Mouse (Mus musculus) heart, embryonic 12.5 days (tissue): ENCODE measurements around the gene Cited4. TPM values are rescaled to one million over a fixed set of nuclear protein-coding genes. Genes with fewer than 3 reads are reported as not detected.
A peak's percentile ranks its signal among the peaks of the same experiment; 100 is the strongest.

ENCODE experiments used
- ATAC-seq: fragments of 200-750 bp; cut with Nextera tagmentation; 2 replicates; pipeline ENCODE4 v1.8.0; 2017; ENCODE audit warnings: moderate TSS enrichment, moderate library complexity; ENCODE audit not compliant: insufficient number of reproducible peaks, low FRiP score
- H3K27ac ChIP-seq: fragments of 300-500 bp; sonication (generic); 2 replicates; pipeline ENCODE4 v1.5.1; 2016; ENCODE audit warnings: mild to moderate bottlenecking, moderate library complexity; ENCODE audit not compliant: poor library complexity, severe bottlenecking
- H3K27me3 ChIP-seq: fragments of 300-500 bp; sonication (generic); replicated peaks from 2 replicates; pipeline ENCODE4 v1.6.1; 2016; ENCODE audit warnings: mild to moderate bottlenecking, moderate library complexity
- H3K36me3 ChIP-seq: fragments of 300-500 bp; sonication (generic); 2 replicates; pipeline ENCODE4 v1.6.1; 2016; ENCODE audit warnings: mild to moderate bottlenecking, moderate library complexity
- H3K4me1 ChIP-seq: fragments of 300-500 bp; sonication (generic); replicated peaks from 2 replicates; pipeline ENCODE4 v1.6.1; 2016; ENCODE audit warnings: mild to moderate bottlenecking
- H3K4me2 ChIP-seq: fragments of 300-500 bp; sonication (generic); 2 replicates; pipeline ENCODE4 v1.6.1; 2016; ENCODE audit warnings: mild to moderate bottlenecking, moderate library complexity
- H3K4me3 ChIP-seq: fragments of 300-500 bp; sonication (generic); 2 replicates; pipeline ENCODE4 v1.5.1; 2016; ENCODE audit warnings: mild to moderate bottlenecking
- H3K9ac ChIP-seq: fragments of 300-500 bp; sonication (generic); 2 replicates; pipeline ENCODE4 v1.6.1; 2016; ENCODE audit warnings: mild to moderate bottlenecking, moderate library complexity
- H3K9me3 ChIP-seq: fragments of 300-500 bp; sonication (generic); replicated peaks from 2 replicates; pipeline ENCODE4 v1.6.1; 2016; ENCODE audit warnings: mild to moderate bottlenecking, moderate library complexity
- WGBS: fragments of 180-500 bp; shearing (Covaris S2); methylation state at CpG from one replicate; pipeline ENCODE4 v1.1.7; 2016; 5-methylcytosine and 5-hydroxymethylcytosine counted together
- polyA plus RNA-seq: library from polyadenylated mRNA; unstranded; fragments of >200 nt; fragmentation: Nextera tagmentation; extraction: Ambion mirVana; gene quantifications from 2 replicates; pipeline ENCODE4 v1.2.1, GENCODE M21; 2016

Gene Cited4
- polyA plus RNA-seq, 1 experiment from 2014 or later = 43.6 TPM

- peaks cover 30% of the 10 kb centered on the region for H3K4me1 ChIP-seq
- H3K27ac ChIP-seq = peak overlapping the region; percentile 51; the same call in 1 of the 2 replicates
- H3K36me3 ChIP-seq = no peaks in the 10 kb centered on the region
- H3K4me2 ChIP-seq = no peak overlapping the region
- H3K27me3 ChIP-seq = peaks cover 9% of the 10 kb centered on the region
- WGBS = 45% methylated on average over 2 of the region's 2 CpGs
- 0 out of 2 replicates have a peak, but pooled peaks cover under 1% of the 10 kb centered on the region for H3K9me3 ChIP-seq
- ATAC-seq = no peak
- H3K9ac ChIP-seq = no peak overlapping the region
- no peak overlapping the region for H3K4me3 ChIP-seq
These were observed 1.8 kb upstream of the Cited4 start for GRCm38 (mm10) chr4:120664601-120665000.

GRCm38 (mm10) chr4:120665144-120665700, 1.1 kb upstream of the Cited4 start:
- WGBS = 9% methylated on average over 4 of the region's 4 CpGs
- Histone ChIP-seq H3K9me3 (0 out of 2 replicates have a peak, but pooled peaks cover 3% of the 10 kb centered on the region), H3K27me3 (peaks cover 9% of the 10 kb centered on the region), H3K4me1 (peaks cover 30% of the 10 kb centered on the region), H3K4me3 (no peak overlapping the region), H3K9ac (no peak overlapping the region), H3K4me2 (peak overlapping the region; percentile 2; the same call in 1 of the 2 replicates), H3K36me3 (no peaks in the 10 kb centered on the region), H3K27ac (peak overlapping the region; percentile 51; the same call in 1 of the 2 replicates)
- ATAC-seq = 0 out of 2 replicates have a peak, but pooled peaks have one; percentile 17

- H3K9me3 ChIP-seq = 0 out of 2 replicates have a peak, but pooled peaks cover 3% of the 10 kb centered on the region
- 65% methylated on average over 7 of the region's 7 CpGs for WGBS
- peak overlapping the region; percentile 51; the same call in 1 of the 2 replicates for H3K27ac ChIP-seq
- no peaks in the 10 kb centered on the region for H3K36me3 ChIP-seq
- no peak overlapping the region for H3K4me3 ChIP-seq
- ATAC-seq = no peak
- H3K4me1 ChIP-seq = peaks cover 30% of the 10 kb centered on the region
- peak overlapping the region; percentile 100 for H3K4me2 ChIP-seq
- H3K9ac ChIP-seq = no peak overlapping the region
- H3K27me3 ChIP-seq = peaks cover 15% of the 10 kb centered on the region
These were observed 590 bp upstream of the Cited4 start for GRCm38 (mm10) chr4:120665782-120666181.

- ATAC-seq = peak; percentile 49
- peaks cover 21% of the 10 kb centered on the region for H3K27me3 ChIP-seq
- 0% methylated on average over 50 of the region's 50 CpGs for WGBS
These were observed 701 bp downstream of the Cited4 start for GRCm38 (mm10) chr4:120667045-120667501.

GRCm38 (mm10) chr4:120667555-120667954, 1.2 kb downstream of the Cited4 start:
- Histone ChIP-seq H3K9me3 (0 out of 2 replicates have a peak, but pooled peaks cover 3% of the 10 kb centered on the region), H3K27ac (peak overlapping the region; percentile 93), H3K4me2 (peak overlapping the region; percentile 100), H3K4me3 (peak overlapping the region; percentile 88), H3K9ac (peak overlapping the region; percentile 91), H3K36me3 (no peaks in the 10 kb centered on the region), H3K4me1 (peaks cover 34% of the 10 kb centered on the region), H3K27me3 (peaks cover 21% of the 10 kb centered on the region)
- ATAC-seq = no peak
- 12% methylated on average over 10 of the region's 10 CpGs for WGBS

More at GRCm38 (mm10) chr4:120667045-120667501, 701 bp downstream of the Cited4 start:
- Histone ChIP-seq H3K36me3 (no peaks in the 10 kb centered on the region), H3K27ac (peak overlapping the region; percentile 93), H3K9ac (peak overlapping the region; percentile 91), H3K4me3 (peak overlapping the region; percentile 88), H3K4me1 (peaks cover 34% of the 10 kb centered on the region), H3K9me3 (0 out of 2 replicates have a peak, but pooled peaks cover 3% of the 10 kb centered on the region), H3K4me2 (peak overlapping the region; percentile 100)

GRCm38 (mm10) chr4:120668551-120668950, 2.2 kb downstream of the Cited4 start:
- H3K4me1 ChIP-seq = peaks cover 34% of the 10 kb centered on the region
- H3K36me3 ChIP-seq = no peaks in the 10 kb centered on the region
- H3K4me2 ChIP-seq = peak overlapping the region; percentile 100
- peaks cover 21% of the 10 kb centered on the region for H3K27me3 ChIP-seq
- 80% methylated on average over 4 of the region's 4 CpGs for WGBS
- H3K9ac ChIP-seq = no peak overlapping the region
- peak overlapping the region; percentile 88; the same call in 1 of the 2 replicates for H3K4me3 ChIP-seq
- no peak for ATAC-seq
- 0 out of 2 replicates have a peak, but pooled peaks cover 3% of the 10 kb centered on the region for H3K9me3 ChIP-seq
- peak overlapping the region; percentile 93; the same call in 1 of the 2 replicates for H3K27ac ChIP-seq

- Histone ChIP-seq H3K9me3 (0 out of 2 replicates have a peak, but pooled peaks cover 3% of the 10 kb centered on the region), H3K4me2 (peak overlapping the region; percentile 100; the same call in 1 of the 2 replicates), H3K27me3 (peaks cover 21% of the 10 kb centered on the region), H3K27ac (0 out of 2 replicates have a peak overlapping the region, but pooled peaks have one; percentile 14), H3K4me3 (no peak overlapping the region), H3K36me3 (no peaks in the 10 kb centered on the region), H3K9ac (no peak overlapping the region), H3K4me1 (peaks cover 36% of the 10 kb centered on the region)
- WGBS = 58% methylated on average over 5 of the region's 5 CpGs
- no peak for ATAC-seq
These were observed 3.2 kb downstream of the Cited4 start for GRCm38 (mm10) chr4:120669585-120669984.

GRCm38 (mm10) chr4:120671046-120671445, 4.7 kb downstream of the Cited4 start:
- Histone ChIP-seq H3K27me3 (peaks cover 21% of the 10 kb centered on the region), H3K9ac (no peak overlapping the region), H3K9me3 (0 out of 2 replicates have a peak, but pooled peaks cover 3% of the 10 kb centered on the region), H3K27ac (no peak overlapping the region), H3K4me3 (no peak overlapping the region), H3K36me3 (no peaks in the 10 kb centered on the region), H3K4me1 (peaks cover 25% of the 10 kb centered on the region), H3K4me2 (no peak overlapping the region)
- ATAC-seq = no peak
- WGBS = 49% methylated on average over 12 of the region's 12 CpGs

- ATAC-seq = no peak
- no peak overlapping the region for H3K9ac ChIP-seq
- H3K27me3 ChIP-seq = peaks cover 13% of the 10 kb centered on the region
- no peaks in the 10 kb centered on the region for H3K36me3 ChIP-seq
- 87% methylated on average over 3 of the region's 3 CpGs for WGBS
- no peak overlapping the region for H3K4me3 ChIP-seq
- 0 out of 2 replicates have a peak, but pooled peaks cover 3% of the 10 kb centered on the region for H3K9me3 ChIP-seq
- H3K27ac ChIP-seq = no peak overlapping the region
- no peak overlapping the region for H3K4me2 ChIP-seq
- peaks cover 19% of the 10 kb centered on the region for H3K4me1 ChIP-seq
These were observed 7.2 kb downstream of the Cited4 start for GRCm38 (mm10) chr4:120673606-120674005.

GRCm38 (mm10) chr4:120674775-120675451, 8.5 kb downstream of the Cited4 start:
- WGBS = 28% methylated on average over 8 of the region's 8 CpGs
- H3K4me1 ChIP-seq = peaks cover 15% of the 10 kb centered on the region
- ATAC-seq = peak; percentile 93
- H3K9me3 ChIP-seq = no peaks in the 10 kb centered on the region
- H3K36me3 ChIP-seq = no peaks in the 10 kb centered on the region
- H3K4me2 ChIP-seq = no peak overlapping the region
- H3K27ac ChIP-seq = no peak overlapping the region
- no peak overlapping the region for H3K4me3 ChIP-seq
- peaks cover 12% of the 10 kb centered on the region for H3K27me3 ChIP-seq
- H3K9ac ChIP-seq = no peak overlapping the region; the same call in 1 of the 2 replicates

GRCm38 (mm10) chr4:120675640-120676039, 9.3 kb downstream of the Cited4 start:
- WGBS = 60% methylated on average over 2 of the region's 2 CpGs
- ATAC-seq = no peak
- H3K27ac ChIP-seq = 0 out of 2 replicates have a peak overlapping the region, but pooled peaks have one; percentile 43
- peaks cover 15% of the 10 kb centered on the region for H3K4me1 ChIP-seq
- no peaks in the 10 kb centered on the region for H3K9me3 ChIP-seq
- peaks cover 8% of the 10 kb centered on the region for H3K27me3 ChIP-seq
- H3K4me2 ChIP-seq = no peak overlapping the region
- no peaks in the 10 kb centered on the region for H3K36me3 ChIP-seq
- no peak overlapping the region for H3K9ac ChIP-seq
- no peak overlapping the region for H3K4me3 ChIP-seq
